Comparison of ENCODE assay signal across 16 mouse cellular contexts in the genomic region with DNA sequence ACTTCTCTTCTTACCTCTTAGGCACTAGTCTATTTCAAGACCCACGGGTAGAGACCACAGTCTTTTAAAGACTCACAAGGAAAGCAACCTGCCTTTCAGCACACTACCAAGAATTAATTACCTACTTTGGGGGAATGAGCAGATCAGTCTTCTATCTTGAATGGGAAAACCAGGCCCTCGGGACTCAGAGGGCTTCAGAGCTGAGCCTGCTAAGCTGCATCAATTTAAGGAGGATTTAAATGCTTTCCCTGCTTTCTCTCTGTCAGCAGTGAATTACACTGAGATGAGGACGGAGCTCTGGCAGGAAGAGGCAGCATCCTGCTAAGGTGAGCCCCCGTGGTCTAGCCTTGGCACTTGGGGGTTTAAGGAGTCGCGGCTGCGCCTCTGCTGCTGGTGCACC.
"Had no signal": no experiment of that assay in that cellular context is flagged by ENCODE, and none has a peak within 500 bp of the region (broad histone marks: within the 10 kb centered on the region; RNA-seq: fewer than 3 reads in every experiment).

No protein-coding gene starts in this region.

- H3K9ac ChIP-seq: limb, embryonic 15.5 days; liver, embryonic 13.5 days; liver, postnatal 0 days; lung, embryonic 15.5 days; neural tube, embryonic 12.5 days had no signal

- H3K4me1 ChIP-seq: limb, embryonic 15.5 days; liver, embryonic 13.5 days; lung, embryonic 15.5 days; neural tube, embryonic 12.5 days had no signal

- ATAC-seq: liver, postnatal 0 days had no signal

- H3K27me3 ChIP-seq: liver, embryonic 13.5 days; lung, embryonic 15.5 days; megakaryocyte, embryonic 14.5 days; neural tube, embryonic 12.5 days had no signal

- H3K36me3 ChIP-seq: limb, embryonic 15.5 days; liver, embryonic 13.5 days; lung, embryonic 15.5 days; neural tube, embryonic 12.5 days had no signal

- H3K4me3 ChIP-seq: limb, embryonic 15.5 days; liver, embryonic 13.5 days; lung, embryonic 15.5 days; neural tube, embryonic 12.5 days had no signal

- DNase-seq: kidney, adult 18-20 months; kidney, postnatal 14 days; layer of hippocampus, postnatal 36 days; liver, embryonic 13.5 days; liver, postnatal 0 days; lung, postnatal 14 days; retina, postnatal 1 day; right cerebral cortex, postnatal 4 days; spleen, adult 18-20 months; thymus, adult 2 months; thymus, postnatal 25 days had no signal

- H3K4me2 ChIP-seq: limb, embryonic 15.5 days; liver, embryonic 13.5 days; lung, embryonic 15.5 days; neural tube, embryonic 12.5 days had no signal

- H3K27ac ChIP-seq: limb, embryonic 15.5 days; liver, embryonic 13.5 days; lung, embryonic 15.5 days; macrophage; neural tube, embryonic 12.5 days had no signal

- H3K9me3 ChIP-seq: limb, embryonic 15.5 days; liver, embryonic 13.5 days; lung, embryonic 15.5 days; neural tube, embryonic 12.5 days had no signal
